Mouse (Mus musculus) brain, embryonic 18.5 days (tissue): ENCODE measurements around the gene Chodl.
A peak's percentile ranks its signal among the peaks of the same experiment; 100 is the strongest.

Experiments used
- DNase-seq: peaks from one replicate; pipeline ENCODE4 v3.0.0-alpha.2; 2012; ENCODE audit warnings: low read depth, low spot score

Gene Chodl

DNA sequence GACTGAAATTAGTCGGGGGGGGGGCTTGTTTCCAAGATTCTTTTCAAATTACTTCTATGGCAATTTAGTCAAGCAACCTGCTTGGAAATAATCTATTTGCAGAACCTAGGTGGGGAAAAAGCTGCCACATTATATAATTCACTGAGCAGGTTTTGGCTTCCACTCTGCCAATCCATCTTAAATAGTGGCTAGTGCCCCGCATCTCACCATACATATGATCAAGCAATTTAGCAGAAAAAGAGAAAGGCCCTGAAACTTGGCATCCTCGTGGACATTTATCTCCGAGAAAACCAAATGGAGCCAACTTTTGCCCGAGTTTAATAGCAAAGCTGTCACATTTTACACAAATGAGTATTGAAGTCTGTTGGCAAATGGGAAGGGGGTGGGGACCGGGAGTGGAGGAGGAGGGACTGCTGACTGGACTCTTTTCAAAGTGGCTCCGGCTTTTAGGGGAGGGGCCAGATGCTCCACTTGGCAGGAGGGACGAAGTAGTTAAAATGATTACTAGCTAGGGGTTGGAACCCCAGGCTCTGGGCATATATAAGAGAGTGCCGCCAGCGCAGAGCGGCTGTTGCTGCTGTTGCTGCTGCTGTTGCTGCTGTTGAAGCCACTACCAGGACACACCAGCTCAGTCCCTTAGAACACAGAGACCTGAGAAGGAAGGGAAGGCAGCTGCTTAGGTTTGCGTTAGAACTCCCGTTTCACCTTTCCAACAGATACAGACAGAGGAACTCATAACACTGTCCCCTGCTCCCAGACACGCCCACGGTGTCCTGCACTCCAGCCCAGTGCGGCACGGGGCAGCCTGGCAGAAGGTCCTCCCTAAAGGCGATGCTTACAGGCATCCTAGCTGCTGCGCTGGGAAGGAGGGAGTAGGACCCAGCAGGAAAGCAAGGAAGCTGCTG is at the start of gene Chodl:
TSS of gene Chodl (plus strand) at position 567 of the 905 bp plus-strand sequence.
- DNase-seq, result peak; percentile 39

DNA sequence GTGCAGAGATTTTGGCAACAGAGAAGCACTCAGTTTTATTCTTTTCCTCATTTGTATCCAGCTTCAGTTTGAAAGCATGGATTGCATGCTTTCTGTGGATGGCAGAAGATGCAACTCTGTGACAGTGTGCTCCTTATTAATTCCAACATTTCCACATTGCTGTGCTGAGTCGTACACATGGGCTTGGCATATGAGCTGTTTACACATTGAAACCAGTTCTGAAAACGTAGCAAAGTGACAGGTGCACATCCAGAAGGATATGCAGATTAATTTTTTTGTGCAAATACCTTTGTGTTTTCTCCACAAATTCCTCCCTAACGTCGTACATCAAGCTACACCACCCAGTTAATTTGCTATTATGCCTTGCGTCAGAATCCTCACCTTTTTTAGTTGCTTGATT is 8.1 kb upstream of the Chodl start:
- peak; percentile 3 for DNase-seq

DNA sequence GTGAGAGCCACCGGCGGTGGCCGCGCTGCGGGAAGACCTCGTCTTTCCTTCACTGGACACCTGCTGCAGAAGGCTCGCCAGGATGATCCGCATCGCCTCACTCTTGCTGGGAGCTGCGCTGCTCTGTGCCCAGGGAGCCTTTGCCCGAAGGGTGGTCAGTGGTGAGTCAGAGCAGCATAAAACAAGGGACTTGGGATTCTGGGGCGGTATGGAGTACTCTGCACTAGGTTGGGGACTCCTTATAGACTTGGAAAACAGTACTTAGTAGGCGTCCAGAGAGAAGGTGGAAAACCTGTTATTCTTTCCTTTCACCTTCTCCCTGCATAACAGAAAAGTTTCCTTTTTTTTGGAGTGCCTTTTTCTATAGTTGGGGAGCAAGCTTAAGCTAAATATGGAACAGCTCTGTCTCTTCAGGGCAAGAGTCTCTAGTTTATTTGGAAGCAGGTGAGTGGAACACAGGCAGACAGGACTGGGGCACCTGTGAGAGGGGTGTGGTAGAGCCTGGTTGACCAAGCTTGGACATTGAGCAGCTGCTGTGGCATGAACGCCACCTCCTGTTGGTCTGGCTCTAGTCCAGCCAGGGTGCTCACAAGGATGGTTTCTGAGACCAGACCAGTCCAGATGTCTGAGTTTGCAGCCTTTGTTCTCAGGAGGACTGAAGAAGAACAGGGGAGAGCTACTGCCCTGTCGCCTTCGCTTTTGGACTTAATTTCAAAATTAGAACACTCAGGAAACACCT is 708 bp downstream of the Chodl start:
- DNase-seq, result no peak

DNA sequence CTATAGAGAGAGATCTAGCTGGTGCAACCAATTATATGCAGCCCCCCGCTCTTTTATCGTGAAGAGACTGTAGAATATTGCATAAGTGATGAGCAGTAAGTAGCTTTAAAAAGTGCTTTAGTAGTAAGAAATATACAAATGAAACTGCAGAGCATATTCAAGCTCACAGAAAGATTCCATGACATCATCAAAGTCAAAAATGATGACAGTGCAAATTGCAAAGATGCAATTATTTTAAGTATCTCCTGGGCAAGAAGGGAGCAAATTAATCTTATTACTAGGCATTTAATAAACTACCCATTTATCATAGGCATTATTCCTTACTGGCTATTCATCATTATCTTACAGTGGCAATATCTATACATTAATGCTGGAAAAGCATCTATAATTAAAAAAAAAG is 3.5 kb downstream of the Chodl start:
- no peak for DNase-seq

DNA sequence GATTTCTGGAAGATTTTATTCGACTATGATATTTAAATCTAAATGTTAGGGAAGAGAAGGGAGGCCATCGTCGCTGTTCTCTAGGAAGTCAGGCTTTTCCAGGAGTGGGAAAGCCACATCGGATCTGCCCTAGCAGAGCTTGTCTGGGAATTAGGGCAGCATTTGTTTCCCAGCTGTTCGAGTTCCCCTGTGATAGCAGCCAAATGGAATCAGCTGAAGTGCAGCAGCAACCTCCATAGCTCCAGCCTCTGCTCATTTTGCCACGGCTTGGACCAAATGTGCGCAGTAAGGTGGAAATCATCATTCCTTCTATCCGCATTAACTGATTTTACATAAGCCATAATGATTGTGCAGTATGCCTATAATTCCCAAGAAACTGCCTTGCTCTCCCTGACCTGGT is 7.0 kb downstream of the Chodl start:
- DNase-seq, result no peak

DNA sequence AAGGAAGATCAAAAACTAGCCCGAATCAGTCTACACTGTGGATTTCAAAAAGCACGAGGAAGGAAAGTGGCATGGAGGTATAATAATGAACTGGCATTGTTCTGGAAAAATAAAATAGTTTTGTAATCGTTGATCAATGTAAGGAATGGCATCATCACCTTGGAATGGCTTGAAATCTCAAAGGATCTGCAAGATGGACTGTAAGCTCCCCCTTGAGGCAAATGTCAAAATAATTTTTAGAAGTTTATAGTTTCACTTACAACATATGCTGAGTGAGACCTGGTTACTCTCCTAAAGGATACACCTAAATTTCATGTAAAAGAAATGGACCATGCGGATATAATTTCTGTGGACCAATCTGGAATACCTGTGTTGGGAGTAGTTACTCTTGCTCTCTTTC is 19.6 kb downstream of the Chodl start:
- no peak for DNase-seq

DNA sequence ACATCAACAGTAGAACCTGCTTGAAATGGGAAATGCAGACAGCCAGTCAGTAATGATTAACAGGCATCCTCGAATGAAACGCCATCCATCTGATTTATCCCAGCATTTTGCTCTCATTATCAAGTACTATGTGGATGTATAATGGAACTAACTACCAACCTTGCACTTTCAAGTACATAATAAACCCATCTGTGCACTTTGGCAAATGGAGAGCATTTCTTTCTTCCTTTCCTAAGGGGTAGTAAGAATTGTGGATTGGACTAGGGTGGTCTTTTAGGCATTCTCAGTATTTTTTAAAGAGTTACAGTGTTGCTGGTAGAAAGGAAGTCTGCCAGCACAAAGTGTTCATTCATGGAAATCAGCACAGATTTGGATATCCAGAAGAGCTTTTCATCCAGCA is 26.7 kb downstream of the Chodl start:
- no peak for DNase-seq

DNA sequence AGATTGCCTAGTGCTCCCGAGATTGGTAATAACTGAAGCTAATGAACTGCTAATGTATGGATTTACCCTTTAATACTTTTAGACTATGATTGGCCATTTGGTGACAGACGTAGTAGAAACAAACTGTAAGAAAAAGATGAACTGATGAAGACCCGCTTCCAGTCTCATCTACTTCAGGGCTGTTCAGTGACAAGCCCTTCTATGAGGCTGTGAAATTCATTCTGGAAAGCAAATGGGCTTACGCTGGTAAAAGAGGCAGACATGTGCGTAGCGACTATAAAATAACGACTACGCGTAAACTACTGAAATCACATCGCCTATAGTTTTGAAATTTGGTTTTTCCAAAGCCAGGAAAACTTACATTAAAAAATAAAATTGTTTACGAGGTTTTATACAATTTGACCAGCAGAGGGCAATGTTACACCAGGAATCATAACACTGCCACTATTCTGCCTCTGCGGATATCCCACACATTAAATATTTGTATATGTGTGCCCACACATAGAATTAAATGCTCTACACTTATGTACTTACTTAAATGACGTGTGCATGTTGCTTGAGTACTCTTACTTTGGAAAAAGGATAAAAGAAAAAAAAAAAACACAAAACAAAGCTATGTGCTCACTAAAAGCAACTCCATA is 38.5 kb downstream of the Chodl start:
- no peak for DNase-seq

DNA sequence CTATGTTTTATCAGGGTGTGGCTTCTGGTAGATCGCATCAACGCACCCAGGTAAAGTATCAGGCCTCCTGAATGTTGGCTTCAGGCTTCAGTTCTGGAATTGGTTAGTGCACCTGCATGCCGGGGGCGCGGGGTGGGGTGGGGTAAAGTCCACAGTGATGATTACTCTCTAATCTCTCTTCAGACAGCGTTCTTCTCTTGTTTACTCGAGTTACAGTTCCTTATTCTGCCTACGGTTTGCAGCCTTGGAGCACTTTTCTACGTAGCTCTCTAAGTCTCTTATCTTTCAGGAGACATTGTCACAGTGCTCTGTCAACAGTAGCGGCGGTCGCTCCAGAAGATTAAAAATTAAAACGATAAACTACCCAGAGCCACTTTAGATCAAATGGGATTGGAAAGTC is 43.4 kb downstream of the Chodl start:
- DNase-seq, result no peak

DNA sequence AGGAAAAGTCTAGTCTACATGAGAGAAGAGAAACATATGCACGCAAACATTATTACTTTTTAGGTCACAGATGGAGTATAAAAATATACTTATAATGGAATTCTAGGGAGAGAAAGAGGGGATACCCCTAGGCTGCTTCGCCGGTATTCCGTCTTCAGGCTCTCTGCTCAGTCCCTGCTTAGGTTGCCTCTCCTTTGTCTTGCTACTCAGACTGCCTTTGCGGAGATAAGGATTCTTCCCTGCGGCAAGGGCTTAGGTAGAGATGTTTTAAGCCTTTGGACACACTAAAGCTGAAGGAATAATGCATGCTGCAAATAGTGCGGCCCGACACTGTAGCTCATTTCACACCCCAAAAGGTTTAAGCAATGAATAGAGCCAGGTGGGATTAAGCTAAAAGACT is 45.6 kb downstream of the Chodl start:
- DNase-seq, result no peak
